Mouse (Mus musculus) spleen, adult 2 months (tissue): ENCODE results near the gene Adgrl3. TPM values are rescaled to one million over a fixed set of nuclear protein-coding genes. Genes with fewer than 3 reads are reported as not detected.

Experiments
- DNase-seq, 2 experiments: peaks; one replicate each; pipeline versions ENCODE4 v3.0.0 to v3.0.0-alpha.2; 2012 to 2021; ENCODE audit warnings: low spot score in 2 of 2, low read depth in 1 of 2
- H3K27ac ChIP-seq: fragments of 200-500 bp; 2 replicates; pipeline ENCODE4 v1.5.1; 2012; ENCODE audit warnings: low read length, inconsistent platforms; ENCODE audit not compliant: insufficient read depth
- H3K27me3 ChIP-seq: fragments of 200-500 bp; 2 replicates; pipeline ENCODE4 v1.6.1; 2012; ENCODE audit warnings: mild to moderate bottlenecking, moderate library complexity, low read length, inconsistent platforms; ENCODE audit not compliant: control insufficient read depth, insufficient read depth
- H3K36me3 ChIP-seq: fragments of 200-500 bp; 2 replicates; pipeline ENCODE4 v1.6.1; 2012; ENCODE audit warnings: mild to moderate bottlenecking, low read length, inconsistent platforms; ENCODE audit not compliant: control insufficient read depth, insufficient read depth
- H3K4me1 ChIP-seq: fragments of 200-500 bp; 2 replicates; pipeline ENCODE4 v1.6.1; 2011; ENCODE audit warnings: inconsistent platforms; ENCODE audit not compliant: control insufficient read depth, insufficient read depth, insufficient read length
- H3K4me3 ChIP-seq: fragments of 200-500 bp; 2 replicates; pipeline ENCODE4 v1.5.1; 2011; ENCODE audit warnings: mild to moderate bottlenecking, inconsistent platforms; ENCODE audit not compliant: insufficient read depth, insufficient read length; ENCODE audit errors: extremely low read depth
- CTCF ChIP-seq: fragments of 200-500 bp; IDR thresholded peaks from 2 replicates; pipeline ENCODE4 v1.5.1; 2011; ENCODE audit warnings: mild to moderate bottlenecking, inconsistent platforms; ENCODE audit not compliant: insufficient read depth, insufficient read length, insufficient replicate concordance; ENCODE audit errors: extremely low read depth
- POLR2A ChIP-seq: fragments of 200-500 bp; IDR thresholded peaks from 2 replicates; pipeline ENCODE4 v1.6.1; 2011; ENCODE audit warnings: low read depth, low read length, inconsistent platforms
- WGBS: fragments of 180-500 bp; shearing (Covaris S2); methylation state at CpG from one replicate; pipeline ENCODE4 v1.1.7; 2018; 5-methylcytosine and 5-hydroxymethylcytosine counted together
- polyA plus RNA-seq: library from polyadenylated mRNA; depleted of rRNA; stranded (reverse); fragments of >200 nt; gene quantifications from 2 replicates; pipeline ENCODE4 v1.2.3, GENCODE M21; 2012

The Adgrl3 gene
- polyA plus RNA-seq, 1 experiment: 2.5 TPM

DNA sequence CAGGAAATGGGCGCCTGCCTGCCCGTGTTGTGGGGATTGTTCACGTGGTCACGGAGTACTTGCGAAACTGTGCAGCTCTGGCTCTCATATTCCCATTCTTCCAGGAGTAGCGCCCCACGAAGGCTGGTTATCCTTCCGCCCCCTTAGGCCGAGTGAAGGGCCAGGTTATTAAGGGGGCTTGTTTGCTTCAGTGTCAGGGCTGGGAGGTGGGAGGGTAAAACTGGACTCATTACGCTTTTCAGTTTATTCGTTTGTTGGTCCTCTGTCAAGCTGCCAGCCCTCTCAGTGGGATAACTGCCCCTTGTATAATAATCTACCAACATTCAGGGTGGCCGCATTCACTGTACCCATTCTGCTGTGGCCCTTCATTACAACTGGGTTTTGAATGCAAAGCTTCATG is 135.9 kb downstream of the Adgrl3 start:
- no peaks in the 10 kb centered on the region for H3K27me3 ChIP-seq
- 78% methylated on average over 12 of the region's 12 CpGs for WGBS
- no peak overlapping the region for H3K27ac ChIP-seq
- DNase-seq: no peak
- no peaks in the 10 kb centered on the region for H3K36me3 ChIP-seq
- TF ChIP-seq CTCF: no peak
- no peak for TF ChIP-seq POLR2A
- H3K4me3 ChIP-seq: no peak overlapping the region
- no peaks in the 10 kb centered on the region for H3K4me1 ChIP-seq

GRCm38 (mm10) chr5:81156281-81156680 is 136.3 kb downstream of the Adgrl3 start:
- Histone ChIP-seq H3K36me3 (no peaks in the 10 kb centered on the region), H3K4me1 (no peaks in the 10 kb centered on the region), H3K27me3 (no peaks in the 10 kb centered on the region), H3K27ac (no peak overlapping the region), H3K4me3 (no peak overlapping the region)
- no peak for DNase-seq
- WGBS: 58% methylated on average over 2 of the region's 2 CpGs
- TF ChIP-seq POLR2A (no peak), CTCF (no peak)

- TF ChIP-seq CTCF: no peak
- no peak for TF ChIP-seq POLR2A
- no peak for DNase-seq
- no peak overlapping the region for H3K27ac ChIP-seq
- no peaks in the 10 kb centered on the region for H3K36me3 ChIP-seq
- no peaks in the 10 kb centered on the region for H3K27me3 ChIP-seq
- no peaks in the 10 kb centered on the region for H3K4me1 ChIP-seq
- 68% methylated on average over 5 of the region's 5 CpGs for WGBS
- H3K4me3 ChIP-seq: no peak overlapping the region
Observed at GRCm38 (mm10) chr5:81156796-81157195, 136.9 kb downstream of the Adgrl3 start.

- Histone ChIP-seq H3K27ac (no peak overlapping the region), H3K36me3 (no peaks in the 10 kb centered on the region), H3K4me1 (no peaks in the 10 kb centered on the region), H3K4me3 (no peak overlapping the region), H3K27me3 (no peaks in the 10 kb centered on the region)
- TF ChIP-seq POLR2A (no peak), CTCF (no peak)
- 91% methylated on average over 12 of the region's 12 CpGs for WGBS
- no peak for DNase-seq
Observed at GRCm38 (mm10) chr5:81159013-81159412, 139.1 kb downstream of the Adgrl3 start.

DNA sequence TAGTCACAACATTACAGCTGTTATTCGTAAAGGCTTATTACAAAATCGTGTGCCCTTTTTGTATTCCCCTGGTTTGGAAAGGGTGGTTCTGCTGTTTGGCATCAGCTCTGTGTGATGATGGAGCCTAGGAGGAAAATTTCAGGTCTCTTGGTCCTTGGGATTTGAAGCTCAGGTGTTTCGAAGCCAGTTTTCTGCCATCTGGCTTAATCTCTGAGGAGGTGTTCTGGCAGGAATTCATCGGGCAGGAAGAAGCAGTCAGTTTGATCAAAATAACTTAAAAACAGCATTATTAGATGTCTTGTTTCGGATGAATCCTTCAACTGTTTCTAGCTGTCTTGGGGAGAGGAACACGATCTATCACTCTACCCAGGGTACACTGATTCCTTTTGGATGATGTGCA is 140.5 kb downstream of the Adgrl3 start:
- Histone ChIP-seq H3K36me3 (no peaks in the 10 kb centered on the region), H3K27ac (no peak overlapping the region), H3K27me3 (no peaks in the 10 kb centered on the region), H3K4me3 (no peak overlapping the region), H3K4me1 (no peaks in the 10 kb centered on the region)
- no peak for DNase-seq
- WGBS: 85% methylated on average over 6 of the region's 6 CpGs
- no peak for TF ChIP-seq CTCF
- no peak for TF ChIP-seq POLR2A

DNA sequence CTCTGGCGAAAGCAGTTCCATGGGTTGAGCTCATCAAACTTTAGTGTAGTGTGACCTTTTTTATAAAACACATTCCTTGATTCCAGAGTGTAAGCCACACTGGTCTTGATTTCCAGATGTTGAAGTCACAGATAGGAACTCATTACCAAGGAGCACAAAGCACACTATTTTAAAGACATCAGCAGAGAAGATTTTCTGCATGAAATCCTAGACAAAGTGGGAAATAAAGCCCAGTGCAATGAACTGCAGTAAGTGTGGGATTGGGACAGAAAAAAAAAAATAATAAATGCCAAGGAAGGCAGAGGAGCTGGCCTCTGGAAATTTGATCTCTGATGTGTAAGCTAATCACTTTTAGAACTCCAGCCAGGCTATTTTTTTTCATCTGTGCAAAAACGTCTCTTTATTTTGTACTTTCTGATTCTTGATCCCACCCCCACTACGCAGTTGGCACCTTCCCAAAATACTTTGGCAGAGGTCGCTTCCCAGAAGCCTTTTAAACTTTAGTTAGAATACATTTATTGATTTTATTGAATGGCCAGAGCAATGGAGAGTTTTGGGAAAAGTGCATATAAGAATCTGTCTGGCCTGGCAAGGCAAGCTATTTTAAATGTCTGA is 169.0 kb downstream of the Adgrl3 start:
- TF ChIP-seq POLR2A: no peak
- TF ChIP-seq CTCF: no peak
- WGBS: 72% methylated on average over 4 of the region's 4 CpGs
- Histone ChIP-seq H3K27ac (no peak overlapping the region), H3K4me3 (no peak overlapping the region), H3K27me3 (no peaks in the 10 kb centered on the region), H3K36me3 (no peaks in the 10 kb centered on the region), H3K4me1 (no peaks in the 10 kb centered on the region)
- no peak for DNase-seq

DNA sequence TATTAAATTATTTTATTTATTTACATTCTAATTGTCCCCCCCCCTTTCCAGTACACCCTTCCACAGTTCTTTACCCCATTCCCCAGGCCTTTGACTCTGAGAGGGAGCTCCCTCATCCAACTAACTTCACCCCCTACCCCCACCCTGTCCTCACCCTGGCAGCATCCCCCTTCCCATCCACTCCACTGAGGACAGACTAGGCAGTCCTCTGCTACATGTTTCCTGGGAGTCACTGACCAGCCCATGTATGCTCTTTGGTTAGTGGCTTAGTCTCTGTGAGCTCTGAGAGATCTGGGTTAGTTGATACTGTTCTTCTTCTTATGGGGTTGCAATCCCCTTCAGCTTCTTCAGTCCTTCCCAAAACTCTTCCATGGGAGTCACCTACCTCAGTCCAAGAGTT is 180.4 kb downstream of the Adgrl3 start:
- Histone ChIP-seq H3K4me1 (no peaks in the 10 kb centered on the region), H3K27me3 (no peaks in the 10 kb centered on the region), H3K36me3 (no peaks in the 10 kb centered on the region), H3K4me3 (no peak overlapping the region), H3K27ac (no peak overlapping the region)
- no peak for DNase-seq
- TF ChIP-seq CTCF (no peak), POLR2A (no peak)

DNA sequence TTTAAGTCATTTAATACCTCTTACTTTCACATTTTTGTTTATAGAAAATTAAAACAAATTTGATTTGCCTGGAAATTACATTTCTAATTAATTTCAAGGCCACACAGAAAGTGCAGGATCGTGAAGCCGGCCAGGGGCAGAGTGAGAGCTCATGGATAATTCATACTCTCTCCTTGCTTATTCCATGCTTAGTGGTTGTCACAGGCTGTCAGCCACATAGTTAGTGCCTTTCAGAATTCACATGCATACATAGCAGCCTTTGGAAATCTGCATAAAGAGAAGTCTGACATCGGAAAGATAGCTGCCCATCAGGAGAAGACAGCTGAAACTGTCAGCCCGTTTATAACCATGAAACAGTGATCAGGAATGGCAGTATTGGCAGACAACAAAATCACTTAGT is 181.9 kb downstream of the Adgrl3 start:
- no peak for DNase-seq
- H3K27ac ChIP-seq: no peak overlapping the region
- H3K4me3 ChIP-seq: no peak overlapping the region
- H3K27me3 ChIP-seq: no peaks in the 10 kb centered on the region
- H3K4me1 ChIP-seq: no peaks in the 10 kb centered on the region
- TF ChIP-seq CTCF (no peak), POLR2A (no peak)
- H3K36me3 ChIP-seq: no peaks in the 10 kb centered on the region
- 88% methylated on average over 4 of the region's 4 CpGs for WGBS
